Mouse (Mus musculus): ENCODE measurements around the gene Pdzd7.

The Pdzd7 gene

DNA sequence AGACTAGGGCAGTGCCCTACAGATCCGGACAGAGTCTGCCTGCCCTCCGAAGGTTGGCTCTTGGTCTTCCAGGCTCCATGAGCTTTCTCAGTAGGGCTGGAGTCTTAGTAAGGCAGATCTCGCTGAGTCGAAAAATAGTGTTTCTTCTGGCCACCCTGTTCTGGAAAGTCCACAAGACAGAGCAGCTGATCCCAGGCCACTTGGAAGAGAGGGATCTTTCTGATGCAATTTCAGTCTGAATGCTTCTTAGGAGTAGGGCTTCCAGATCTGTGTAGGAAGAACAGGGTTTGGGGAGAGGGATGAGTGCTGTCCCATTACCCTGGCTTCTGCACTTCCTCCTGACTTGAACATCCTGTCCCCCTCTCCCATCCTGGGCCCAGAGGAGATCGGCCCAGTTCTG, at the start of gene Pdzd7:
Pdzd7 (minus strand) TSS at position 67 of the 400 bp plus-strand sequence.
- no peak for DNase-seq (ENCODE audit: low spot score)

DNA sequence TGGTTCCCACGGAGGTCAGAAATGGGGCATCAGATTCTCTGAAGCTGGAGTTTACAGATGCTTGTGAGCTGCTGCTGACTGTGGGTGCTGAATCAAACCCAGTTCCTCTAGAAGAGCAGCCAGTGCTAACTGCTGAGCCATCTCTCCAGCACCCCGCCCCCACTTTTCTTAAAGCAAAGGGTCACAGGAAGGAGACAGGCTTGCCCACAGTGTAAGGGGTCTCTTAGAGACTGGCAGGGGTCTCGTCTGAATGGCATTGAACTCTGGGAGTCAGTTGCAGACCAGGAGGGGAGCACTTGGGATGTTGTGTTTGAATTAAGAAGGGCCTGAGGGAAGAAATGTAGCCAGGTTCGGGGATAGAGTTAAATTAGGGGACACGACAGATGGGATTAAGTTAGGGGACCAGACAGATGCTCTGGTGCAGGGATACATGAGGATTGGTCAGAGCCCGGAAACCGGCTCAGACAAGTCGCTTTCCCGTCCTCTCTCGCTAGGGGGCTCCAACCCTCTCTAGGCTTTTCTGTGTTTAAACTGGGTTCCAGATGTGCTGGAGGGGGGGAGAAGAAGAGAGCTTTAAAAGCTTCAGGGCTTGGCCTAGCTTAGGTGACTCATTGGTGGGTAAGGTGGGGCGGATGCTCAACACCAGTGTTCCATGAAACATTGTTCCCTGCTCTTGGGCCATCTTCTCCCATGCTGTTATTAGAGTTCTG, 36.5 kb upstream of the Pdzd7 start:
- no peak for DNase-seq (ENCODE audit: low spot score)

DNA sequence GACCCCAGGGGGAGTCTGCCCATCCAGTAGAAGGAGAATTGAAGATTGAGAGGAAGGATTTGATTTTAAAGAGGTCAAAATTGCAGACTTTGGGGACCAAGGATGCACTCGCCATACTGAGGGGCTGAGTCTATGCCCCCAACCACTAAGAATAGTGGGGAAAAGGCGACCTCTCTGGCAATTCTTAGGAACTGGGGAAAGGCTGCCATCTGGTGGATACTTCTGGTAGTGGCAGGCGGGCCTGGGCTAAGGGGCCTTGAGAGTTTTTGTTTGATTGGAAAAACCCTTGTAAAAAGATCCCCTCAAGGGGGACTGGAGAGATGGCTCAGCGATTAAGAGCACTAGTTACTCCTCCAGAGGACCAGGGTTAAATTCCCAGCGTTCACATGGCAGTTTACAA, 35.8 kb upstream of the Pdzd7 start:
- peak; percentile 68 for DNase-seq (ENCODE audit: low spot score)

DNA sequence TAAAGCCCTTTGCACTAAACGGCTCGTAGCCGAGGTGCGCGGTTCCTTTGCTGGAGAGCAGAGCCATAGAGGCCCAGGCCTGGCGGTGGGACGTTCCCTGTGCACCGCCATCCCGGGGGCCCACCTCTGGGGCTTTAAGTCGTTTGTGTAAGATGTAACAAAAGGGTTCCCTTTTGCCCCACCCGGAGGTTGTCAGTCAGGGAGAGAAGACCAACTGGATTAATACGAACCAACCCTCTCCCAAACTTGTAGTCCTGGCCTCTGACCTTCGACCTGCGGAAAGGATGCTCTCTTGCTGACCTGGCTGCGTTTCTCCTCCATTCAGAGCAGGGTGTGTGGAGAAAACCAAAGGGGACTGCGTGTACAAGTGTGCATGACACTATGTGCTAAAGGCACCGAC, 35.2 kb upstream of the Pdzd7 start:
- DNase-seq (ENCODE audit: low spot score) = no peak

DNA sequence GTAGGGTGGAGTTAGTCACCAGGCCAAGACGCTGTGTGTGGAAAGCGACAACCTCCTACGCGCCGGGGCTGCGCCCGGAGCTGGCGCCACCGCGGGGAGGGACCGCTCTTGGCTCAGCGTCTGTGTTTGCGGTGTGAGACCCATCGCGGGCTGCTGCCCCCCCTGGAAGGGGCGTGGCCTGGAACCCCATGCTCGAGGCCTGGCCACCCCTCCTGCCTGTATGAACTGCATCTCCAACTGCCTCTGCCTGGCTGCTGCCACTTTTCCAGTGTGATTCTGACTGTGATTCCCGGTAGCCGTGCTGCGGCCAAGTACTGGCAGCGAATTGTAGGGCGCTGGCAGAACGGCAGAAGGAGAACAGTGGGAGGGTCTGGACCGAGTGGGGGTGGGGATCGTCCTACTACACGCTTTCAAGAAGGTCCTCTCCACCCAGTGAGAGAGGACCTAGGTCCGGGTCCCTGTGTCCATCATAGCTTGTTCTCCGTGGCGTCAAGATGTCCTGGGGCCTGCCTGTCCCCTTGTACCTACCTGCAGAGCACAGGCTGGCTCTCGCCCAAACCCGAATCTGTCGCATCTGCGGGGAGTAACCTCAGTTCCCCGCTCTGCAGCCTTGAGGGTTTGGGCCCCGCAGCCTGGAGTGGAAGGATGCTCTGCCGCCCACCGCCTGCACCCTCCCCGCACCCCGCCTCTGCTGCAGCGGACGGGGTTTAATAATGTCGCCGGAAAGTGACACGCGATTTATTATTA, 34.4 kb upstream of the Pdzd7 start:
- DNase-seq (ENCODE audit: low spot score) = peak; percentile 86

DNA sequence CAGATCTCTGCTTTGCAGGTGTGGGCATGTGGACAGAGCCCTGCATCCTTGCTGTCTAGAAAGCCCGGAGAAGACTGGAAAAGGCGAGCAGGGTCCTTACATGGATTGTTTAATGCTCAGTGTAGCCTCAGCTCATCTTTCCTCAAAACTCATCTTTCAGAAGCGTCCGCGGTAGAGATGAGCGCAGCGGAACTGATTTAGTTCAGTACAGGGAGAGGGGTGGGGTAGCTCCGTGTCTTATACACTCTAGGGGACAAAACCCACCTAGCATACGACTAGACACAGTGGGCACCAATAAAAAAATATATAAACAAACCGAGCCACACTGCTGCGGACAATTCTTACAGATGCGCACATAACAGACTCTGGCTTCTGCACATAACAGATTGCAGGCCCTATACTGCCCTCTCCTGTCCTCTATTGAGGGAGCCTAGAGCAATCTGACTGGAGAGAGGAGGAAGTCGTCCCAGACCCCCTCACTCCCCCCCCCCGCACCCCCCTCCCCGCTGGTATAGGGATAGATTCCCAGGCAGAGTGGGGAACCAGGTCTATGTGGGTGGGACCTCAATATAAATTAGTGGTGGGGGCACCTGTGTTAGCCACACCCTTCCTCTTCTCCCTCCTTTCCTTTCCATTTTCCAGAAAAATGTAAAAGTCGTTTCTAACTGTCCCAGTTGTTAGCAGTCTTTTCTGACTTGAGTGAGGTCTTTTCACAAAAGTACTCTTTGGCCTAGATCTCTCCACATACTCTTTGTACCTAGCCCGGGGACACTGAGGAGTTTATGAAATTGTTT, 33.7 kb upstream of the Pdzd7 start:
- DNase-seq (ENCODE audit: low spot score) = peak; percentile 57

DNA sequence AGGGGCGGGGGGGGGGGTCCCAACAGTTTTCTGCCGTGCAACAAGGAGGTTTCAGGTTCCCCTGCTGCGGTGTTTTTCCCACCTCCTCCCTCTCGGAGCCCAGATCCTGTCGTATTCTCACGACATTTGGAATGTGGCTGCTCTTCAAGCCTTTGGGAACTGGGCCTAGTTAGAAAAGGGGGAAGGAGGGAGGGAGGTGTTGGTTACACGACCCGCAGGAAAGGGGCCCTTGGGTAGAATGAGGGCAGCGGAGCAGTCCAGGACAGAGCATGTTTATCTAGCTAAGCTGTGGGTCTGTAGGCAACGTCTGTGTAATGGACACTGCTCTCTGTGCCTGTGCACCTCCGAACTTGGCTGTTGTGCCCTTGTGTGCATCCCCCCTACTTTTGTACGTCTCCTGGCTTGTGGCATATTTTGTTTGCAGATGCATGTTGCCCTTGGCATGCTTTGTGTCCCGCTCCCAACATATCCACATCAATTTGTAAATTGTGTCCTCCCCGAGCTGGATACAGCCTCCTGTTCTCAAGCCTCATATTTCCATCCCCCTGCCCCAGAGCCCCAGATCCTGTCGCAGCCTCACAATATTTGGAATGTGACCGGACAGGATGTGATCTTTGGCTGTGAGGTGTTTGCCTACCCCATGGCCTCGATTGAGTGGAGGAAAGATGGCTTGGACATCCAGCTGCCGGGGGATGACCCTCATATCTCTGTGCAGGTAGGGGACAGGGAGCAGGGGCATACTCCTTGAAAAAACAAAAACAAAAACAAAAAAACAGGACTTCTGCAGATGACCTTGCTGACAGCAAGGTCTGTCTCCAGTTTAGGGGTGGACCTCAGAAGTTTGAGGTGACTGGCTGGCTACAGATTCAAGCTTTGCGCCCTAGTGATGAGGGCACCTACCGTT, 32.5 kb upstream of the Pdzd7 start:
- no peak for DNase-seq (ENCODE audit: low spot score)

DNA sequence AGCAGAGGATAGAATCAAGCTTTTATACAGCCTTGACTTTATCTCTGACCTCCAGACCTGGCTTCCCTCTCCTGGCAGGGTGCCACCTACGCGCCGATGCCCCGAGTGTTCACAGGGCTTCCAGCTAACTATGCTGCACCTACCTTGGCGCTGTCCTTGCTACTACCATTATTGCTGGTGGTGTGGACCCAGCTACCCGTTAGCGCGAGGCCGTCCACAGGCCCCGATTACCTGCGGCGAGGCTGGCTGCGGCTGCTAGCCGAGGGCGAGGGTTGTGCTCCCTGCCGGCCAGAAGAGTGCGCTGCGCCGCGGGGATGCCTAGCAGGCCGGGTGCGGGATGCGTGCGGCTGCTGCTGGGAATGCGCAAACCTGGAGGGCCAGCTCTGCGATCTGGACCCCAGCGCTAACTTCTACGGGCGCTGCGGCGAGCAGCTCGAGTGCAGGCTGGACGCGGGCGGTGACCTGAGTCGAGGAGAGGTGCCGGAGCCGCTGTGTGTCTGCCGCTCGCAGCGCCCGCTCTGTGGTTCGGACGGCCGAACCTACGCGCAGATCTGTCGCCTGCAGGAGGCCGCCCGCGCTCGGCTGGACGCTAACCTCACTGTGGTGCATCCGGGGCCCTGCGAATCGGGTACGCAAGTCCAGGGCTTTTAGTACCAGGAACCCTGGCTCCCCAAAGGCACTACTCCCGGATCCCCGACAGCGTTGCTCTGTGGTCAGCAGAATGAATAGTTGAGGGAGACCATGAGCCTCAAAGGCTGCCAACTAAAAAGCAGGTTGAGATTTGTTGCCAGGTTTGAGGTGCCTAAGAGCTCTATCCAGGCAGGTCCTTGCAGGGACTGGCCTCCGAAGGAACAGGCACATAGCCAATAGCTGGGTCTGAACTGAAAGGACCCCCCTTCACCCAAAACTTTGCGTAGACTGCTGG, 31.3 kb upstream of the Pdzd7 start:
- peak; percentile 62 for DNase-seq (ENCODE audit: low spot score)

DNA sequence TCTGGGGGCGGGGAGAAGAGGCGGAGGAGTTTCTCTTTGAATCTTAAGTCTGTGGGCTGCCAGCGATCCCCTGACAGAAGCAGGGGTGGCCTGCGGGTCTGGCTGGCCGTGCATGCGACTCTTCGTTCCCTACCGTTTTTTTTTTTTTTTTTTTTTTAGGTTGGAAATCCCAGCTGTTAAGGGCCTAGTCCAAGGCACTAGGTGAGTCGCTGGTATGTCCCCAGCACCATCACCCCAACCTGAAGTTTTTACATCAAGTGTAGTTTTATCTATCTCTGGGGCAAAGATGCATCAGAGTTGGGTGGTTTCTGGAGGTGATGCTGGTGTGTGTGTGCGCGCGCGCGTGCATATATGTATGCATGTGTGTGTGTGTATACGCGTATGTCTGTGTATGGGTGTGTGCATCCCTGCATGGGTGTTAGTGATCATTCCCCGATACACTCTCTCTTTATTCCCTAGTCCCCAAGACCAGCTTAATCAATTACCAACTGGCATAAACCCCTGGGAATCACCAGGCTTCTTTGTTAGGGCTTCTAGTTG, 30.6 kb upstream of the Pdzd7 start:
- DNase-seq (ENCODE audit: low spot score) = no peak

DNA sequence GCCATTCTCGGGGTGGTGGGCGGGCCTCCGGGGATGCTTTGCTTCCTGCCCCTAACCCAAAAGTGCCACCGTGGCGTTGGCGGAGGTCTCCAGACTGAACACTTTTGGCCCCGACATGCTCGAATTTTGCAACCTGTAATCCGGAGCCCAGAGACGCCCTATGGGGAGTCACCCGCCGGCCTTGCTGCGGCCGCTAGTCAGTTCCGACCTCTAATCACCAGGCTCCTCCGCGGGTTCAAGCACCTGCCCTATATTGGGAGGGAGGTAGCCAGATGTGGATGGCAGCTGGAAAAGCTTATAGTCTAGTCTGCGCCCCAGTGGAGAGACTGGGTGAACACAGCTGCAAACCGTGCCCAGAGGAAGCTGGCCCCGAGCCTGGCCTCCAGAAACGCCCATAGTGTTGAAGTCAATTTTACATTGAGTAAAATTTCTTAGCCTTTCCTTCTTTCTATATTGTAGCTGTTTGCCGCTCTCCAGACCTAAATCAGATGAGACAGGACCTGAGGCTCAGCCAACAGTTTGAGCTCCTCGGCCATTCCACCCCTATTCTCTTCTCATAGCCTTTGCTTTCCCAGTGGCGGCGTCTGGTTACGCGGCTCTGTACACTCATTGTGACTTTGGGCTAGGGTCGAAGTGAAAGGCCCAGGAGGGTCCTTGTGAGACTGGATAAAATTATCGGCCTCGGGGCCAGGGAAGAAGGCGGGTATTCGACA, 30.0 kb upstream of the Pdzd7 start:
- DNase-seq (ENCODE audit: low spot score) = no peak

DNA sequence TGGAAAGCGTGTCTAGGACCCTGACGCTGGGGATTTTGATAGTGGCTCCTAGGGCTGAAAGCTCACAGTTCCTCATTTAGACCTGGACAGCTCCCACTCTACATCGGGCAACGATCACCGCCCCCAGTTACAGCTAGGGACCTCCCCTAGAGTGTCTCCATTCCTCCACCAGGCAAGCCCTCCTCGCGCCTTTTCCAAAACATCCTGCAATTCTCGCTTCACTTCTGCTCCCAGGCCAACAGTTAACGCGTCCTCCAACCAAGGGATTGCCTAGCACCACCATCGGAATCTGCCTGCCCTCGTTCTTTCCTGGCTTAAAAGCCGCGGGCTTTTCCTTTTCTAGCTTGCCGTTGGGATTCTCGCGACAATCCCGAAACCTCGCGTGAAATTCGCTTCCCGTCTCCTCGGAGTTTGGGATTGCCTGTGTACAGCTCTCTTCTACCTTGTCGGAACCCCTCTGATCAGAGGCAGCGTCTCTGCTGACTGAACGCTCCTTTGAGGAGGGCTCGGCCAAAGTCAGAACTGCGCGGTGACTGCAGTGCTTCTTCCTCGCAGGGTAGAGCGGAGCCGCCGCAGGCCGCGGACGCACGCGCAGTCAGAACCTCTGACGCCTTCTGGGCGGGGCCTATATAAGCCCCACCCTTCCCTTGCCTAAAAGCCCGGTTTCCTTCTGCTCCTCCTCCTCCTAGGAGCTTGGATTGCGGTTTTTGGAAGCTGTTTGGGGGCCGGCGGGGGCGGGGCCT, 29.2 kb upstream of the Pdzd7 start, which contains the start of gene Kazald1:
Kazald1 (plus strand) TSS at position 662 of the 743 bp plus-strand sequence.
- peak; percentile 95 for DNase-seq (ENCODE audit: low spot score)

DNA sequence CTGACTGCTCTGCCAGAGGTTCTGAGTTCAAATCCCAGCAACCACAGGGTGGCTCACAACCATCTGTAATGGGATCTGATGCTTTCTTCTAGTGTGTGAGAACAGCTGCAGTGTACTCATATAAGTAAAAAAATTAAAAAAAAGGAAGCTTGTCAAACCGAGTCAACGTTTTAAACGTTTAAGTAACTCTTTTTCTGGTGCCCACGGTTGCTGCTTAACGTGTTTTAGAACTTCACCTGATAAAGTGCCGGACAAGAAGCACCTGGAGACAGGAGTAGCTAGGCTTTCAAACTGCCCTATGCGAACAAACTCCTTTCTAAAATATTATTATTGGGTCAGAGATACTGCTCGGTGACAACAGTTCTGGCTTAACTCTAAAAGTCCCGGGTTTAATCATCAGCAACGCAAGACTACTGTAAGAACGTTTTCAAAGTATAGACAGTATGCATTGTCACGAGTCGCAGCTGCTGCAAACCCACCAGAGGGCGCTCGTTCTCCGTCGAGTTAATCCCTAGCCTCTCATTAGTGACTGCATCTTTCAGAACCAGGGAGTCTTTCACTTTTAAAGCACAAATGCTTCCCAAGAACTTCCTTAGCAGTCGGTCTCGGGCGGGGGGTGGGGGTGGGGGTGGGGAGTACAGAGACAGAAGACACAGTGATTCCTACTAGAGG, 28.5 kb upstream of the Pdzd7 start:
- peak; percentile 86 for DNase-seq (ENCODE audit: low spot score)

DNA sequence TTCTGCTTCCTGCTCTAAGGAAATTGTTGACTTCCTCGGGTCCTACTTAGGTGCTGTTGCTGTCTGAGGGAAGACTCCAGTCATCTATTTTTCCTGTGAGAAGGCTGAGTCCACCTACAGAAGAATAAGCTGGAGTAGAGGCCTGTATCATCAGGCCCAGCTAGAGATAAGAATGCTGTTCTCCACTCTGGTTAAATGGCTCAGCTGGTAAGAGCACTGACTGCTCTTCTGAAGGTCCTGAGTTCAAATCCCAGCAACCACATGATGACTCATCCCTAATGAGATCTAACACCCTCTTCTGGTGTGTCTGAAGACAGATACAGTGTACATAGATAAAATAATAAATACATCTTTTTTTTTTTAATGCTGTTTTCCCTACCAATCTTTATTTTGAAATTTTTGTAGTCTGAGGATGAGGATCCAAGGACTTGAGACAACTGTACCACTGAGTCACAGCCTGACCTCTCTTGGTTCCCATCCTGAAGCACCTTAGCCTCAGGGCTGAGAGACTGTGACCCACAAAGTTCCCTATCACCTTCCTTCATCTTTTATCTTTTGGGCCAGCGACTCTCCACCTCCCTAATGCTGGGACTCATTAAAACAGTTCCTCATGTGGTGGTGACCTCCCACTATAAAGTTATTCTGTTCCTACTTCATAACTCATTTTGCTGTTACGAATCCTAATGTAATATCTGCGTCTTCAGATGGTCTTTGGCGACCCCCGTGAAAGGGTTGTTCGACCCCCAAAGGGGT, 22.4 kb upstream of the Pdzd7 start:
- no peak for DNase-seq (ENCODE audit: low spot score)

DNA sequence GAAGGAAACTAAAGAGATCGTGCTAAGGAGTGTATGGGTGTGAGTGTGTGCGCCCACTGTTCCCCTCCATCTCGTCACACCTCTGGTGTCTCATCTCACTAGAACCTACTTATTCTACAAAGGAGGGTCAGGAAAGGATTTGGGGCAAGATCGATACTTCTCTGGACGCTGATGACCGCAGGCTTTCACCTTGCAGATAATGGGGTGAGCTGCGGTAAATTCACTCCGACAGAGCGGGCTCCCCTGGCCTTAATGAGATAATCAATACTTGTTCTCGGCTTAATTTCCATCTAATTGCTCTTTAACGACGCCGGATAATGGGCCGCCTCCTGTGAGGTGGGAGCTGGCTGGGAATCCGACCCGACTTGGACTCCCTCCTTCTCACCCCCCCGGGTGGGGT, 21.7 kb upstream of the Pdzd7 start:
- no peak for DNase-seq (ENCODE audit: low spot score)

DNA sequence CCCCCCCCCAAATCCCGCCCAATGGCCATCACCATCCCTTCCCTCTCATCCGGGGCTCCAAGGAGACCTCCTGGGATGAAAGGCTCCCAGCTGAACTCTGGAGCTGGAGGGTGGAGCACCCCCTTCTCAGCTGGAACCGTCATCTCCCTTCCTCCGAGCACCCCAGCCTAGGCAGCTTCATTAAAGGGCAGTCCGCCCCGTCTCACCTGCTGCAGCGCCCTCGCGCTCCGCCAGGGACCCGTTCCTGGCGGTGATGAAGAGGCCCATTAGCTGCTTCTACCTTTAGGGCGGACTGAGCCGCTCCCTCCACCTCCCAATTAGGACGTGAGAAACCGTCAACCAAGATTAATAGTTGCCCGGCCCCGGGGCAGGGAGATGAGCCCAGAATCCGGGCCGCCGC, 19.7 kb upstream of the Pdzd7 start:
- no peak for DNase-seq (ENCODE audit: low spot score)

DNA sequence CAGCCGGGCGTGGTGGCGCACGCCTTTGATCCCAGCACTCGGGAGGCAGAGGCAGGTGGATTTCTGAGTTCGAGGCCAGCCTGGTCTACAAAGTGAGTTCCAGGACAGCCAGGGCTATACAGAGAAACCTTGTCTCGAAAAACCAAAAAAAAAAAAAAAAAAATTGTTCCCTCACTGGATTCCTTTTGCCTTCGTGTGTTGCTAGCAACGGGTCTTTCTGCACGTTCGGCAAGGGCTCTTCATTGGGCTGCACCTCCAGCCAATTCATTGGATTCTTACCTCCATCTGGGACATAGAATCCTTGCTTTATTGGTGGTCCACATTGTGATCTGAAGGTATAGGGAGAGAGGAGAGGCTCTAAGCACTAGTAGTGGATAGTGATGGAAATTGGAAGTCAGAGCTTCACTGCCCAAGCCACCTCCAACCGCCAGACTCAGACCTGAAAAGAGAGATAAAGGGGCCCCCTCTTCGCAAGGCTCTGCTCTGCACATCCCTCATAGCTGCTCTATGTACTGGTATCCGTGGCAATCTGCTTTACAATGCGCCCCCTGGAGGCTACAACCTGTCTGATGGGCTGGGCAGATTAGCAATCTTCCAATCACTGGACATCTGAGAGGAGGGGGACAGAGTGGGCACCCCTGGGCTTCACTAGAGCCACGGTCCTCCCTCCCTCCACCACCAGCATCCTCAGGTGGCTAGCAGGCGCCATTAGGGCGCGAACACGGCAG, 18.2 kb upstream of the Pdzd7 start:
- DNase-seq (ENCODE audit: low spot score) = peak; percentile 62

DNA sequence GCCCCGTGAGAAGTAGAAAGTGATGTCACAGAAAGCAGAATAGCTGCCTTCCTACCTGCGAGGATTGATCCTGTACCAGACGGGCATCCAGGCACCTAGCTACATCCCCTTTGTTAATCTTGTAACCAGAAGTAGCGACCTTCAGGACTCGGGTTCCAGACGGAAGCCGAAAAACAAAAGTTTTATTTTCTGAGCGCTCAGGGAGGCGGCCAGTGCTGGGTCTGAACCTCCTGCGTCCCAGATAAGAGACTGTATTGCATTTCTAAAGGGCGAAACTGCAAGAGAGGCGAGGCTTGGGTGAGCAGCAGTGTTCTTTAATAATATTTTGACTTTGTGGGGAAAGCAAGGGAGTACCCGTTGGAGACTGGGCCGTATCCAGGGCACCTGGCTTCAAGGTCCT, 13.3 kb upstream of the Pdzd7 start:
- DNase-seq (ENCODE audit: low spot score) = no peak
